Mouse (Mus musculus): ENCODE data around the gene Tut7.
A peak's percentile ranks its signal among the peaks of the same experiment; 100 is the strongest.
"Not testable (repeated sequence)": the region's sequence is repeated elsewhere in the genome, so short reads cannot be mapped to it uniquely, and the experiment has no call there.

Gene Tut7

GRCm38 (mm10) chr13:59766786-59767515, 56.0 kb downstream of the Tut7 start:
- no peak for DNase-seq (ENCODE audit: low read depth)

- DNase-seq (ENCODE audit: low read depth) = no peak
Observed at GRCm38 (mm10) chr13:59762791-59763190, 60.2 kb downstream of the Tut7 start.

- no peak for DNase-seq (ENCODE audit: low read depth)
Observed at GRCm38 (mm10) chr13:59756906-59757305, 66.0 kb downstream of the Tut7 start.

GRCm38 (mm10) chr13:59750310-59750709, 72.6 kb downstream of the Tut7 start:
- DNase-seq (ENCODE audit: low read depth) = no peak

- DNase-seq (ENCODE audit: low read depth) = no peak
Observed at GRCm38 (mm10) chr13:59746711-59747110, 76.2 kb downstream of the Tut7 start, which contains the start of gene 1700014D04Rik. Gene 1700014D04Rik (minus strand): TSS chr13:59746752.

- DNase-seq (ENCODE audit: low read depth) = no peak
Observed at GRCm38 (mm10) chr13:59746164-59746563, 76.8 kb downstream of the Tut7 start.

GRCm38 (mm10) chr13:59745462-59745861, 77.5 kb downstream of the Tut7 start:
- no peak for DNase-seq (ENCODE audit: low read depth)

- peak; percentile 35 for DNase-seq (ENCODE audit: low read depth)
Observed at GRCm38 (mm10) chr13:59741697-59742096, 81.2 kb downstream of the Tut7 start.

GRCm38 (mm10) chr13:59741096-59741495, 81.9 kb downstream of the Tut7 start:
- no peak for DNase-seq (ENCODE audit: low read depth)

- no peak for DNase-seq (ENCODE audit: low read depth)
Observed at GRCm38 (mm10) chr13:59739397-59739796, 83.5 kb downstream of the Tut7 start.

GRCm38 (mm10) chr13:59738455-59738854, 84.5 kb downstream of the Tut7 start:
- DNase-seq (ENCODE audit: low read depth) = no peak

GRCm38 (mm10) chr13:59735190-59735589, 87.8 kb downstream of the Tut7 start:
- peak; percentile 20 for DNase-seq (ENCODE audit: low read depth)

GRCm38 (mm10) chr13:59734347-59734746, 88.6 kb downstream of the Tut7 start:
- peak; percentile 6 for DNase-seq (ENCODE audit: low read depth)

- no peak for DNase-seq (ENCODE audit: low read depth)
Observed at GRCm38 (mm10) chr13:59733936-59734335, 89.0 kb downstream of the Tut7 start.

GRCm38 (mm10) chr13:59731652-59732051, 91.3 kb downstream of the Tut7 start, which contains the start of gene Spata31d1d:
Gene Spata31d1d (minus strand): TSS chr13:59731752.
- DNase-seq (ENCODE audit: low read depth) = no peak

GRCm38 (mm10) chr13:59728378-59729093, 94.4 kb downstream of the Tut7 start:
- DNase-seq (ENCODE audit: low read depth) = peak; percentile 85

- no peak for DNase-seq (ENCODE audit: low read depth)
Observed at GRCm38 (mm10) chr13:59726139-59726867, 96.6 kb downstream of the Tut7 start.

GRCm38 (mm10) chr13:59722089-59722488, 100.9 kb downstream of the Tut7 start:
- DNase-seq (ENCODE audit: low read depth) = not testable (repeated sequence)
